Mouse (Mus musculus): ENCODE data around the gene Rdx. TPM values are rescaled to one million over a fixed set of nuclear protein-coding genes. Genes with fewer than 3 reads are reported as not detected.
"Not testable (repeated sequence)": the region's sequence is repeated elsewhere in the genome, so short reads cannot be mapped to it uniquely, and the experiment has no call there.

Gene Rdx
- total and polyA plus RNA-seq, 2 experiments from 2014 or later = 57.1 to 96.2 TPM

DNA sequence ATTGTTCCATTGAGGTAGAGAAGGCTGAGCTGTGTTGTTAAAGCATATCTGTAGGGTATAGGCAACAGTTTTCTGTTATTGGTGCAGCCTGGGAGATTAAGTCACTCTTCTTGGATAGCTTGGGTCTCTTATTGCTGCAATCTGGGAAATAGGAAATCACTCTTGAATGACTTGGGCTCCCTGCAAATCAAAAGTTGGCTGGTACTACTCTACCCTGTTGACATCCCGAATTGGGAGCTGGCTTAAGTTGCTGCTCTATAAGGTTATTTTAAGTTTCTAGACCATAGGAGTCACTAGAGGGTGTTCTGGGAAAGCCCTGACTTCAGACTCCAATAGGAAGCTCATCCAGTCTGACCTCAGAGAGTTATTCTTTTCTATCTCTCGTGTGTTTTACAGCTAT, 3.4 kb downstream of the Rdx start:
- no peak overlapping the region for H3K27ac ChIP-seq
- H3K4me3 ChIP-seq (ENCODE audit: low read length) = no peak overlapping the region
- H3K9ac ChIP-seq (replicated peaks; ENCODE audit: low read length) = no peak overlapping the region
- no peaks in the 10 kb centered on the region for H3K9me3 ChIP-seq (ENCODE audit: low read length)
- H3K4me1 ChIP-seq (ENCODE audit: insufficient read depth, low read length) = no peaks in the 10 kb centered on the region
- peak overlapping the region; percentile 72 for H3K4me2 ChIP-seq (ENCODE audit: low read depth, low read length)
- no peak for TF ChIP-seq CTCF (IDR thresholded peaks at IDR 0.05; ENCODE audit: low read depth)
- ATAC-seq = no peak
- H3K27me3 ChIP-seq (ENCODE audit: insufficient read depth, low read length) = no peaks in the 10 kb centered on the region
- DNase-seq (ENCODE audit: low spot score) = no peak
- H3K36me3 ChIP-seq (ENCODE audit: insufficient read depth, low read length) = no peaks in the 10 kb centered on the region
- 27% methylated on average over 2 of the region's 2 CpGs for WGBS

DNA sequence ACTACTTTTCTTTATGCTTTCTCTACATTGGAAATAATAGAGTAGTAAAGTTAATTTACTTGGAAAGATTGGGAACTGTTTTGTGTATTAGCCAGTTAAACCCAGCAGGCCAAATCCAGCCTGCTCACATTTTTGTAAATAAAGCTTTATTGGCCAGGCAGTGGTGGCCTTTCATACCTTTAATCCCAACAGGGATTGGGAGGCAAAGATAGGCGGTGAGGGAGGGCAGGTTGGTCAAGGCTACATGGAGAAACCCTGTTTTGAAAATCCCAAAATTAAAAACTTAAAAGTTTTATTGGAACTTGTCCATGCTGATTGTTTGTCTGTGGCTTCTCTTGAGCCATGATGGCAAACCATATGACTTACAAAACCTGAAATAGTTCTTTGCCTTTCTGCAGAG, 5.2 kb downstream of the Rdx start:
- no peak for DNase-seq (ENCODE audit: low spot score)
- Histone ChIP-seq H3K36me3 (ENCODE audit: insufficient read depth, low read length) (no peaks in the 10 kb centered on the region), H3K4me1 (ENCODE audit: insufficient read depth, low read length) (no peaks in the 10 kb centered on the region), H3K4me3 (ENCODE audit: low read length) (no peak overlapping the region), H3K9ac (replicated peaks; ENCODE audit: low read length) (no peak overlapping the region), H3K27ac (no peak overlapping the region), H3K4me2 (ENCODE audit: low read depth, low read length) (no peak overlapping the region), H3K27me3 (ENCODE audit: insufficient read depth, low read length) (no peaks in the 10 kb centered on the region), H3K9me3 (ENCODE audit: low read length) (no peaks in the 10 kb centered on the region)
- TF ChIP-seq CTCF (IDR thresholded peaks at IDR 0.05; ENCODE audit: low read depth) = no peak
- WGBS = 90% methylated on average over 1 of the region's 1 CpGs
- no peak for ATAC-seq

DNA sequence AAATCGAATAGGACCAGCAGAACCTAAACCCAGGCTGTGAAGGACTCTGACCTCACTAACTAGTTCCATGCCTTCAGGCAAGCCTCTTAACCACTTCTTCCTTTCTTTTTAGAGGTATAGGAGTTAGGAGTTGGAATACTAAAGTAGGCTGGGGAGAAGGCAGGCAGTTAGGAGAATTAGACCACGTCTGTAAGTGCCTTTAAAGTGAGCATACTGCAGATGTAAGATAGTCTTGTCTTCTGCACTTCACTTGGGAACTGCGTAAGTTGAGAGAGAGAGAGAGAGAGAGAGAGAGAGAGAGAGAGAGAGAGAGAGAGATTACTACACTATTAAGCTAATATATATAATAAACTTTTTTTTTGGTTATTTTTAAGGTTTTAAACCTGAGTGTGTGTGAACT, 8.3 kb downstream of the Rdx start:
- Histone ChIP-seq H3K9me3 (ENCODE audit: low read length) (no peaks in the 10 kb centered on the region), H3K4me1 (ENCODE audit: insufficient read depth, low read length) (no peaks in the 10 kb centered on the region), H3K36me3 (ENCODE audit: insufficient read depth, low read length) (no peaks in the 10 kb centered on the region), H3K27me3 (ENCODE audit: insufficient read depth, low read length) (no peaks in the 10 kb centered on the region), H3K4me3 (ENCODE audit: low read length) (no peak overlapping the region), H3K4me2 (ENCODE audit: low read depth, low read length) (no peak overlapping the region), H3K27ac (no peak overlapping the region), H3K9ac (replicated peaks; ENCODE audit: low read length) (no peak overlapping the region)
- WGBS = 69% methylated on average over 3 of the region's 3 CpGs
- no peak for TF ChIP-seq CTCF (IDR thresholded peaks at IDR 0.05; ENCODE audit: low read depth)
- ATAC-seq (no peak), DNase-seq (ENCODE audit: low spot score) (no peak)

DNA sequence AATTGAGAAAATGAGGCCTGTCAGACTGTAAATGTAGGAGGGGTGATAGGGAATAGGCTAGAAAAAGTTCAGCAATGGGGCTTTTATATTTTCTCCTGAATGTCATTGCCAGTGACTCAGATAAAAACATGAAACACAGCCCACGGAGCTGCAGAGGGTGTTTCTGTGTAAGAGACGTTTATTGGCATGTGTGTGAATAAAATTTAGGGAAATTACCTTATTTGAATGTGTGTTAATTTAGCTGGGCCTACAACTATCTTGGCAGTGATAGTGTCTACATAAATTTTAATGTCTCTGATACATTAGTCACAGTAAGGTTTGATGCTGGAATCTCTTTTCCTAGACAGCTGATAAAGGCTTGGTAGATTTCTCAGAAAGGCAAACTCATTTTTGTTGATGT, 12.8 kb downstream of the Rdx start:
- TF ChIP-seq CTCF (IDR thresholded peaks at IDR 0.05; ENCODE audit: low read depth) = no peak
- WGBS = 57% methylated on average over 2 of the region's 2 CpGs
- Histone ChIP-seq H3K4me1 (ENCODE audit: insufficient read depth, low read length) (no peaks in the 10 kb centered on the region), H3K9me3 (ENCODE audit: low read length) (no peaks in the 10 kb centered on the region), H3K4me2 (ENCODE audit: low read depth, low read length) (no peak overlapping the region), H3K9ac (replicated peaks; ENCODE audit: low read length) (no peak overlapping the region), H3K27me3 (ENCODE audit: insufficient read depth, low read length) (no peaks in the 10 kb centered on the region), H3K4me3 (ENCODE audit: low read length) (no peak overlapping the region), H3K27ac (no peak overlapping the region), H3K36me3 (ENCODE audit: insufficient read depth, low read length) (peaks cover 4% of the 10 kb centered on the region; the same call in 1 of the 2 replicates)
- ATAC-seq (no peak), DNase-seq (ENCODE audit: low spot score) (no peak)

DNA sequence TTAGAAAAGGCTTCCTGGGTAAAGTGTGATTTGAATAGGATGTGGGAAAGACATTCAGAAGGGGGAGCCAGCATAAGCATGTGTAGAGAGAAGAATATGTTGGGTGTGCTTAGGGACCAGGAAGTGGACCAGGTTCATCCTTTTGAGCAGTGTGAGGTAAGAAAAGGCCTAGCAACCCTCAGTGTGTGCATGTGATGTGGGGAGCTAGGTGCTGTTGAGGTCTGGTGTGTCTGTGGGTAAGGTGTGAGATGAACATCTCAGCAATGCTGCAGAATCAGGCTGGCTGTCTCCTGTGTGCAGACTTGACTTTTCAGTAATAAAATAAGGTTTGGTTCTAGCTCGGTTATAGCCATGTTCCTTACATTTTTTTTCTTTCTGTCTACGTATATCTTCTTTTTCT, 23.1 kb downstream of the Rdx start:
- no peak for DNase-seq (ENCODE audit: low spot score)
- TF ChIP-seq CTCF (IDR thresholded peaks at IDR 0.05; ENCODE audit: low read depth) = no peak
- no peaks in the 10 kb centered on the region for H3K4me1 ChIP-seq (ENCODE audit: insufficient read depth, low read length)
- no peak overlapping the region for H3K4me3 ChIP-seq (ENCODE audit: low read length)
- H3K27me3 ChIP-seq (ENCODE audit: insufficient read depth, low read length) = no peaks in the 10 kb centered on the region
- H3K4me2 ChIP-seq (ENCODE audit: low read depth, low read length) = no peak overlapping the region
- no peak for ATAC-seq
- H3K27ac ChIP-seq = no peak overlapping the region
- H3K36me3 ChIP-seq (ENCODE audit: insufficient read depth, low read length) = peaks cover 48% of the 10 kb centered on the region
- no peaks in the 10 kb centered on the region for H3K9me3 ChIP-seq (ENCODE audit: low read length)
- no peak overlapping the region for H3K9ac ChIP-seq (replicated peaks; ENCODE audit: low read length)
- WGBS = 96% methylated on average over 2 of the region's 2 CpGs

DNA sequence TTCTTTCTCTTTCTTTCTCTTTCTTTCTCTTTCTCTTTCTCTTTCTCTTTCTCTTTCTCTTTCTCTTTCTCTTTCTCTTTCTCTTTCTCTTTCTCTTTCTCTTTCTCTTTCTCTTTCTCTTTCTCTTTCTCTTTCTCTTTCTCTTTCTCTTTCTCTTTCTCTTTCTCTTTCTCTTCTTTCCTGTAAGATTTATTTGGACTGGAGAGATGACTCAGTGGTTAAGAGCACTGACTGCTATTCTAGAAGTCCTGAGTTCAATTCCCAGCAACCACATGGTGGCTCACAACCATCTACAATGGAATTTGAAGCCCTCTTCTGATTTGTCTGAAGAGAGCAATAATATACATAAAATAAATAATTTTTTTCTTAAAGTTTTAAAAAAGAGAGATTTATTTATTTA, 24.4 kb downstream of the Rdx start:
- not testable (repeated sequence) for DNase-seq (ENCODE audit: low spot score); H3K27ac ChIP-seq; H3K9me3 ChIP-seq (ENCODE audit: low read length); H3K4me3 ChIP-seq (ENCODE audit: low read length); H3K4me1 ChIP-seq (ENCODE audit: insufficient read depth, low read length); H3K27me3 ChIP-seq (ENCODE audit: insufficient read depth, low read length); H3K4me2 ChIP-seq (ENCODE audit: low read depth, low read length); H3K9ac ChIP-seq (replicated peaks; ENCODE audit: low read length); ATAC-seq
- H3K36me3 ChIP-seq (ENCODE audit: insufficient read depth, low read length) = peaks cover 44% of the 10 kb centered on the region

DNA sequence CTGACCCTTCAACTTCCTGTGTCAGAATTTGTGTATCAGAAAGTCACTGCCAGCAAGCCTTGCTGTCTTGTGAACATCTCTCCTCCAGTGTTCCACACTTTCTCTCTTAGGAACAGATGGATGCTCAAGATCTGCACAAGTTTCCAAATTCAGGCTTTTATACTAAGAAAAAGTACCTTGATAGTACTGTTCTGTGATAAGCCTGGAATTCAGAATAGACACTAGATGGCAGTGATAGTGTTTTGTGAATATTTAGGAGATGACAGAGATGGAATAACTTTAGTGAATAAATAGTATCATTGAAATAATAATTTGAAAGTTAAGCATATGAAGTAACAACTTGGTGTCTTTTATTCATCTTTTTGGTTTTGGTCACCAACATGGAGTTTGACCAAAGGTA, 25.2 kb downstream of the Rdx start:
- H3K4me3 ChIP-seq (ENCODE audit: low read length) = no peak overlapping the region
- H3K27me3 ChIP-seq (ENCODE audit: insufficient read depth, low read length) = no peaks in the 10 kb centered on the region
- no peak overlapping the region for H3K4me2 ChIP-seq (ENCODE audit: low read depth, low read length)
- H3K9ac ChIP-seq (replicated peaks; ENCODE audit: low read length) = no peak overlapping the region
- H3K36me3 ChIP-seq (ENCODE audit: insufficient read depth, low read length) = peaks cover 42% of the 10 kb centered on the region
- no peak overlapping the region for H3K27ac ChIP-seq
- peak; percentile 39 for TF ChIP-seq CTCF (IDR thresholded peaks at IDR 0.05; ENCODE audit: low read depth)
- no peaks in the 10 kb centered on the region for H3K9me3 ChIP-seq (ENCODE audit: low read length)
- H3K4me1 ChIP-seq (ENCODE audit: insufficient read depth, low read length) = no peaks in the 10 kb centered on the region
- DNase-seq (ENCODE audit: low spot score) = no peak
- ATAC-seq = no peak

Measured in hindbrain, postnatal 0 days (tissue).